Mouse (Mus musculus) G1E (cell line): ENCODE data around the gene Ampd2. TPM values are rescaled to one million over a fixed set of nuclear protein-coding genes. Genes with fewer than 3 reads are reported as not detected.

Source experiments
- ATAC-seq: 2 replicates; pipeline ENCODE4 v1.8.0; 2016; ENCODE audit warnings: mild to moderate bottlenecking; ENCODE audit not compliant: insufficient number of reproducible peaks, poor library complexity, low FRiP score, severe bottlenecking; ENCODE audit errors: extremely low read depth
- DNase-seq: peaks from one replicate; pipeline ENCODE4 v3.0.0; 2012; ENCODE audit warnings: low spot score
- H3K27me3 ChIP-seq: 2 replicates; pipeline ENCODE4 v1.6.1; 2012; ENCODE audit warnings: mild to moderate bottlenecking, low read length, inconsistent platforms; ENCODE audit not compliant: insufficient read depth
- H3K36me3 ChIP-seq: replicated peaks from 2 replicates; pipeline ENCODE3; 2012; ENCODE audit warnings: mild to moderate bottlenecking, inconsistent platforms
- H3K4me1 ChIP-seq: 2 replicates; pipeline ENCODE4 v1.6.1; 2012; ENCODE audit warnings: low read depth, low read length, inconsistent platforms, mixed read lengths; ENCODE audit not compliant: insufficient read depth
- H3K4me3 ChIP-seq: 2 replicates; pipeline ENCODE4 v1.5.1; 2012; ENCODE audit warnings: low read depth, mild to moderate bottlenecking, inconsistent platforms, low read length, moderate library complexity, mixed read lengths
- H3K9me3 ChIP-seq: replicated peaks from 2 replicates; pipeline ENCODE4 v1.6.1; 2012; ENCODE audit warnings: inconsistent platforms
- CTCF ChIP-seq: IDR thresholded peaks from 2 replicates; pipeline ENCODE4 v1.5.1; 2012; ENCODE audit warnings: low read depth, low read length, inconsistent platforms, mixed read lengths
- GATA1 ChIP-seq: IDR thresholded peaks from 2 replicates; pipeline ENCODE4 v1.6.1; 2012; ENCODE audit warnings: borderline replicate concordance, low read length, inconsistent platforms, mixed read lengths
- GATA2 ChIP-seq: IDR thresholded peaks from 2 replicates; pipeline ENCODE4 v1.6.1; 2012; ENCODE audit warnings: low read depth, low read length, inconsistent platforms, borderline replicate concordance
- POLR2AphosphoS5 ChIP-seq: IDR thresholded peaks from 2 replicates; pipeline ENCODE4 v1.6.1; 2012; ENCODE audit warnings: low read depth, low read length, inconsistent platforms; ENCODE audit not compliant: insufficient replicate concordance
- TAL1 ChIP-seq: conservative IDR thresholded peaks from 2 replicates; pipeline ENCODE4 v1.6.1; 2012; ENCODE audit warnings: low read depth, low read length, inconsistent platforms, mixed read lengths
- polyA plus RNA-seq: library from polyadenylated mRNA; stranded (reverse); fragments of >175 nt; gene quantifications from 2 replicates; pipeline ENCODE4 v1.2.3, GENCODE M21; 2012
- total RNA-seq, 2 experiments: library from RNA; stranded (forward) in 1 of 2; stranded (reverse) in 1 of 2; fragments of 200-1000 nt in 1 of 2; fragments of >200 nt in 1 of 2; fragmentation: Nextera tagmentation in 1 of 2; gene quantifications; 2 replicates each; pipeline ENCODE4 v1.2.3; 2014 to 2017

Ampd2 gene
- total and polyA plus RNA-seq, 3 experiments, result 81.6 to 380 (median 169) TPM

- ATAC-seq (no peak), DNase-seq (no peak)
- Histone ChIP-seq H3K4me3 (peak overlapping the region; percentile 95), H3K27me3 (no peaks in the 10 kb centered on the region), H3K9me3 (no peaks in the 10 kb centered on the region), H3K36me3 (peaks cover 68% of the 10 kb centered on the region), H3K4me1 (peaks cover 75% of the 10 kb centered on the region)
- no peak for TF ChIP-seq POLR2AphosphoS5
- TF ChIP-seq GATA1, result no peak
- no peak for TF ChIP-seq CTCF
- no peak for TF ChIP-seq GATA2
- no peak for TF ChIP-seq TAL1
Measured at GRCm38 (mm10) chr3:108085721-108086469, 556 bp downstream of the Ampd2 start.

GRCm38 (mm10) chr3:108085281-108085720 lies 1.1 kb downstream of the Ampd2 start:
- Histone ChIP-seq H3K9me3 (no peaks in the 10 kb centered on the region), H3K36me3 (peaks cover 68% of the 10 kb centered on the region), H3K4me1 (peaks cover 79% of the 10 kb centered on the region), H3K4me3 (peak overlapping the region; percentile 95), H3K27me3 (no peaks in the 10 kb centered on the region)
- no peak for TF ChIP-seq POLR2AphosphoS5
- TF ChIP-seq GATA2, result no peak
- TF ChIP-seq GATA1, result no peak
- TF ChIP-seq CTCF, result no peak
- no peak for TF ChIP-seq TAL1
- ATAC-seq, result peak; percentile 81
- DNase-seq, result peak; percentile 79

- no peaks in the 10 kb centered on the region for H3K9me3 ChIP-seq
- no peak for DNase-seq
- peaks cover 78% of the 10 kb centered on the region for H3K4me1 ChIP-seq
- no peaks in the 10 kb centered on the region for H3K27me3 ChIP-seq
- peaks cover 68% of the 10 kb centered on the region for H3K36me3 ChIP-seq
- peak overlapping the region; percentile 95 for H3K4me3 ChIP-seq
- TF ChIP-seq POLR2AphosphoS5 (no peak), TAL1 (no peak), GATA2 (no peak), GATA1 (no peak), CTCF (no peak)
- no peak for ATAC-seq
Measured at GRCm38 (mm10) chr3:108084767-108085270, 1.6 kb downstream of the Ampd2 start.

GRCm38 (mm10) chr3:108083904-108084407 lies 2.5 kb downstream of the Ampd2 start:
- DNase-seq (no peak), ATAC-seq (no peak)
- H3K4me3 ChIP-seq, result peak overlapping the region; percentile 95
- peaks cover 68% of the 10 kb centered on the region for H3K36me3 ChIP-seq
- H3K27me3 ChIP-seq, result peaks cover 2% of the 10 kb centered on the region; the same call in 1 of the 2 replicates
- H3K4me1 ChIP-seq, result peaks cover 78% of the 10 kb centered on the region
- H3K9me3 ChIP-seq, result no peaks in the 10 kb centered on the region
- TF ChIP-seq POLR2AphosphoS5, result no peak
- no peak for TF ChIP-seq GATA1
- TF ChIP-seq GATA2, result no peak
- TF ChIP-seq TAL1, result no peak
- no peak for TF ChIP-seq CTCF

- Histone ChIP-seq H3K36me3 (peaks cover 71% of the 10 kb centered on the region), H3K9me3 (no peaks in the 10 kb centered on the region), H3K4me3 (peak overlapping the region; percentile 95), H3K4me1 (peaks cover 76% of the 10 kb centered on the region), H3K27me3 (peaks cover 2% of the 10 kb centered on the region; the same call in 1 of the 2 replicates)
- no peak for ATAC-seq
- TF ChIP-seq GATA2 (no peak), TAL1 (no peak), CTCF (no peak), GATA1 (no peak), POLR2AphosphoS5 (no peak)
- DNase-seq, result no peak
Measured at GRCm38 (mm10) chr3:108083161-108083560, 3.3 kb downstream of the Ampd2 start.

GRCm38 (mm10) chr3:108082251-108082875 lies 4.1 kb downstream of the Ampd2 start:
- Histone ChIP-seq H3K4me1 (peaks cover 80% of the 10 kb centered on the region), H3K9me3 (no peaks in the 10 kb centered on the region), H3K27me3 (peaks cover 2% of the 10 kb centered on the region; the same call in 1 of the 2 replicates), H3K36me3 (peaks cover 79% of the 10 kb centered on the region), H3K4me3 (peak overlapping the region; percentile 95; the same call in 1 of the 2 replicates)
- TF ChIP-seq TAL1 (no peak), POLR2AphosphoS5 (no peak)
- DNase-seq (no peak), ATAC-seq (no peak)
